Comparison of ENCODE assay signal across 1 mouse cellular context in the genomic region with DNA sequence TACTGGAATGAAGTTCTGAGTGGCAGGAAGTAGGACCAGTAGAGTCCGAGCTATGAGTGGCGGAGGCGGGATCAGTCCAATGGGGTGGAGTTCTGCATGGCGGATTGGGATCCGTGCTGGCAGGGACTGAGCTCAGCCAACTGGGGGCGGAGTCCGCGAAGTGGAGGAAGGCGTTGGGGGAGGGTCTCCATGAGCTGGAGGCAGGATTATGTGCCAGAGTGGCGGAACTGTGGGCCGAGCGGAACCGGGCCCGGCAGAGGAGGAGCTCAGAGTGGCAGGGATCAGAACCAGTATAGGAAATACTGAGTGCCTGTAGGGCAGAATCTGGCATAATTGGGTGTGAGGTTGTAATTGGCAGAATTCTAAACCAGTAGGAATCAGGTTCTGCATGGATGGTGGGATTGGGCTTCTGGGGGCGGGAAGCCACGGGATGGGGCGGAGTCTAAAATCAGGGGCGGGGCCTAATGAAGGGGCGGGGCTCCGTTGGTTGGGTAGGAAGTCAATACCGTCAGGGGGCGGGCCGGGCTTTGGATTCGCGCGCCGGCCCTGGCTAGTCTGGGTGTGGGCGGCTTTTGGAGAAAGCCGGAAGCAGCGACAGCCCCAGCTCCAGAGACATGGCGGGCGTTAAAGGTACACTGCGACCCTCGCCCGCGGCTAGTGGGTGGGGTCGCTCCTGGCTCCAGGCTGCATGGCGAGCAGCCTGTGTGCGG.
TF ChIP-seq lines count a peak whose summit lies in the region.

A gene (plus strand): TSS at position 523 of the 710 bp plus-strand sequence.

TF ChIP-seq in CH12.LX, 34 proteins besides CTCF, POLR2A, EP300 and RAD21 (continued from another document):
- TF ChIP-seq JUND (conservative IDR thresholded peaks at IDR 0.05; ENCODE audit: low read depth, low read length) (no peak), MAFK (IDR thresholded peaks at IDR 0.05; ENCODE audit: insufficient replicate concordance, low read length) (no peak), ZKSCAN1 (IDR thresholded peaks at IDR 0.05; ENCODE audit: borderline replicate concordance, low read depth, low read length) (no peak), NRF1 (IDR thresholded peaks at IDR 0.05; ENCODE audit: low read depth, low read length) (peak; percentile 43; the same call in 1 of the 2 replicates), HCFC1 (IDR thresholded peaks at IDR 0.05; ENCODE audit: low read depth, low read length) (peak; percentile 66), ETS1 (conservative IDR thresholded peaks at IDR 0.05; ENCODE audit: low read depth, low read length) (no peak), GABPA (IDR thresholded peaks at IDR 0.05; ENCODE audit: insufficient replicate concordance, low read depth, low read length) (no peak), TBP (conservative IDR thresholded peaks at IDR 0.05; ENCODE audit: low read depth, low read length) (0 out of 2 replicates have a peak, but pooled peaks have one; percentile 47), MAZ (IDR thresholded peaks at IDR 0.05; ENCODE audit: low read depth, low read length) (no peak), MAX (IDR thresholded peaks at IDR 0.05; ENCODE audit: low read length) (peak; percentile 27; the same call in 1 of the 2 replicates), MYC (IDR thresholded peaks at IDR 0.05; ENCODE audit: low read depth, low read length) (no peak), USF2 (conservative IDR thresholded peaks at IDR 0.05; ENCODE audit: low read depth, low read length) (no peak), IRF4 (IDR thresholded peaks at IDR 0.05; ENCODE audit: low read depth, low read length) (no peak), USF1 (IDR thresholded peaks at IDR 0.05; ENCODE audit: low read depth, low read length) (no peak), CHD1 (IDR thresholded peaks at IDR 0.05; ENCODE audit: low read depth, low read length) (no peak), MEF2A (IDR thresholded peaks at IDR 0.05; ENCODE audit: borderline replicate concordance, low read depth, low read length) (no peak), UBTF (IDR thresholded peaks at IDR 0.05; ENCODE audit: low read depth, low read length) (no peak), MXI1 (IDR thresholded peaks at IDR 0.05; ENCODE audit: low read depth, low read length) (peak; percentile 36; the same call in 1 of the 2 replicates), ZNF384 (IDR thresholded peaks at IDR 0.05; ENCODE audit: low read depth, low read length) (no peak)
TF ChIP-seq in CH12.LX: peak in this region for 10.
